Mouse (Mus musculus): Measurements from ENCODE around the gene Eid1.

GRCm38 (mm10) chr2:125662517-125662916 lies 10.4 kb upstream of the Eid1 start:
- TF ChIP-seq POLR2A (IDR thresholded peaks at IDR 0.05; ENCODE audit: low read depth, low read length), result no peak
- no peak for TF ChIP-seq CTCF (conservative IDR thresholded peaks at IDR 0.05; ENCODE audit: insufficient read depth, insufficient read length, low read depth, low read length)

Measured in kidney, adult 2 months (tissue).